Mouse (Mus musculus) spleen, embryonic (tissue): ENCODE measurements at regions not wholly inside any gene's neighbourhood (a gene's known extent, or its start where the extent isn't known, plus 50 kb on each side); places are given as distances from the start of the nearest gene placed in this dataset.

Experiments
- CTCF ChIA-PET: fragments of 350-600 bp; sonication (Branson Sonifier 250); formaldehyde crosslinking; loops from one replicate; lab custom pipeline; 2022; lab: Charles Lee

DNA sequence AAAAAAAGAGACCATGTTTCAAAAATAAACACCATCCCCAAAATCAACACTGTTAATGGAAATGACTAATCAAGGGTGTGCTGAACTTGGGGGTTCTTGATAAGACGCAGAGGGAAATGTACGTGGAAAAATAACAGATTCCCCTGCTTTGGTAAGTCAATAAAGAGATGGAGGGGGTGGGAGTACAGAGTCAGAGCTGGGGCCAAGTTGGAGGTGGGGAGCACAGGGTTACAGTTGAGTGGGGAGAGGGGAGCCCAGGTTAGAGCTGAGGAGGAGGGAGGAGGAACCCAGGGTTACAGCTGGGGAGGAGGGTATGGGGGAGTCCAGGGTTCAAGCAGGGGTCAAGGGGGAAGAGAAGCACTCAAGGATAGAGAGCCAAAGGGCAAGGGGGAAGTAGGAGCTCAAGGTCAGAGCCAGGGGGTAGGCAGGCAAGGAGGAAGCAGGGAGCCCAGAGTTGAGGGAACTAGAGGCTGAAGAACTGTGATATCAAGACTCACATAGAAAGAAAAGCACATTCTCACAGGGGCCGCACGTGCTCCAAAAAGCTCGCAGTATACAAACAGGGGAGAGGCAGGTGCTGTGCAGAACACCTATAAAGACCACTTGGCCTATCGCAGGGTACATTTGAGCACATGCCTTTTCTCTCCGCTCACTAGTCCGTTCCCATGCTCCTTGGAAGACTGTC lies 246.4 kb downstream of the Sox9 start:
- CTCF ChIA-PET, result no interaction called here

DNA sequence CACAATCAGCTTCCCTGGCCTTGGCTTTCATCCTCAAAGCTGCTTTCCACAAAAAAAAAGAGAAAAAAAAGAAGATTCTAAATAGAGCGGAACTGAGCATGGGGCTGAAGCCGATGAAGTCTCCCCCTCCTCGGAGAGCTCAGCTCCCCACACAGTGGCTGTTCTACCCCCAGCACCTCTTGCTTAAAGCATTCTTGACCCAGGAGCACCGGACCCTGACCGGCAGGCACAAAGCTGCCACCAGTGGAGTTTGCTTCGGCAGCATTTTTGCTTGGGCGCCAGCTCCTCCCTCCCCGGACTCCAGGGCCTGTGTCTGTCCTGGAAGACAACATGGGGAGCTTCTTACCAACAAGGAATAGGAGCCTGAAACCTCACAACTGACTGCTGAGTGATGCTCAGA lies 249.4 kb downstream of the Sox9 start:
- CTCF ChIA-PET, result interaction anchor here (0.7 kb wide), 1 partner anchor 30 kb away, joined by 6 read pairs; no protein-coding TSS in a partner anchor

- CTCF ChIA-PET, result no interaction called here
These were observed 250.6 kb downstream of the Sox9 start for GRCm38 (mm10) chr11:113032487-113033228.

- CTCF ChIA-PET, result interaction anchor here (0.7 kb wide), 1 partner anchor 62 kb away, joined by 3 read pairs; no protein-coding TSS in a partner anchor
These were observed 252.9 kb downstream of the Sox9 start for GRCm38 (mm10) chr11:113034911-113035310.

- CTCF ChIA-PET, result no interaction called here
These were observed 255.7 kb downstream of the Sox9 start for GRCm38 (mm10) chr11:113037736-113038135.

DNA sequence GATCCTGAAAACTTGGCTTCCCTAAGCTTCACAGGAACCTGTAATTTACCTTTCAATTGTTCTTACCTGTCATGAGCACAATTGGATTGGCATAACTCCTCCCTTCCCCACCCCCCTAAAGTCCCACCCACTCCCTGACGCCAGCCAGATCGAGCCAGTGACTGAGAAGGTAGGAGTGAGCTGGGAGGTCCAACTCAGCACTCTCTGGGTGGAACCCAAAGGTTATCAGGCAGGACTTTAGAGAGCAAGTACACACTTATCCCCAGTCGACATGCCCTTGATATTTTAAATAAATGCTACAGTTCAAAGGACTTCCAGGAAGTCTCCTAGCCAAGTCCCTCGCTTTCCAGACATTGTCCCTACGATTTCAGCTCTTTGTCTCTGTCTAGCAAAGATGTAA lies 260.7 kb downstream of the Sox9 start:
- CTCF ChIA-PET, result no interaction called here

GRCm38 (mm10) chr11:113046200-113047051 lies 264.4 kb downstream of the Sox9 start:
- CTCF ChIA-PET, result no interaction called here

DNA sequence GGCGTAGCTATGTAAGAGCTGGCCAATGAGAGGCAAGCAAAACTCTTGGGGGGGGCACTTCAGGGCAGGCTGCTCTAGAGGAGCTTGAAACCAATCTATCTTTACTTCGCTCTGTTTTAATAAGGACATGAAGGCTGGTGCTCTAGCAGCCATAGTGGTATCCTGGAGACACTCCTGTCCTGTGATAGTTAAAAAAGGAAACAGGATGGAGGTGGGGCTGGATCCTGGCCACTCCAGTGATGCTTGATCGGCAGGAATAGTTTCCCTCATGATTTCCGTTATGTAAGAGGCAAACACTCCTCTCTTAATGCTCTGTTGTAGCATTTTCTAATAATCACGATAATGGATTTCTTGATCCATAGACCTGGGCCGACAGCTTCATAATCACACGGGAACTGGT lies 266.1 kb downstream of the Sox9 start:
- CTCF ChIA-PET, result no interaction called here

DNA sequence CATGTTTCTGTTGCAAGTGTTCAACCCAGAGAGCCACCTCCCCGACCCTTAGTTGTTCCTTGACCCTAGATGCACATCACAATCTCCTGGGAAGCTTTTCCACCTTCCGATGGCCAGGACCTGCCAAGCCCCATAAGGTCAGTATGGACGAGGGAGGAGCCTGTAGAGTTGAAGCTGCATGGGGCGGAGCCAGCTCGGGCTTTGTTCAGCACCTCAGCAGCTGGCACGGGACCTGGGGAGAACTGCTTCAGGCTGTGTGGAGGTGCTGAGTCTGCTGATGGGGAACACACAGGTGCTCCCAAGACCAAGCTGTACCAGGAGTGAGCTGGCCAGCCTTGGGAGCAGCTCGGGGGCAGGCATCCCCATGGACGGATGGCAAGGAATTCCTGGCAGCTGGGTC lies 267.6 kb downstream of the Sox9 start:
- CTCF ChIA-PET, result no interaction called here

- CTCF ChIA-PET, result no interaction called here
These were observed 270.5 kb downstream of the Sox9 start for GRCm38 (mm10) chr11:113052536-113052935.

DNA sequence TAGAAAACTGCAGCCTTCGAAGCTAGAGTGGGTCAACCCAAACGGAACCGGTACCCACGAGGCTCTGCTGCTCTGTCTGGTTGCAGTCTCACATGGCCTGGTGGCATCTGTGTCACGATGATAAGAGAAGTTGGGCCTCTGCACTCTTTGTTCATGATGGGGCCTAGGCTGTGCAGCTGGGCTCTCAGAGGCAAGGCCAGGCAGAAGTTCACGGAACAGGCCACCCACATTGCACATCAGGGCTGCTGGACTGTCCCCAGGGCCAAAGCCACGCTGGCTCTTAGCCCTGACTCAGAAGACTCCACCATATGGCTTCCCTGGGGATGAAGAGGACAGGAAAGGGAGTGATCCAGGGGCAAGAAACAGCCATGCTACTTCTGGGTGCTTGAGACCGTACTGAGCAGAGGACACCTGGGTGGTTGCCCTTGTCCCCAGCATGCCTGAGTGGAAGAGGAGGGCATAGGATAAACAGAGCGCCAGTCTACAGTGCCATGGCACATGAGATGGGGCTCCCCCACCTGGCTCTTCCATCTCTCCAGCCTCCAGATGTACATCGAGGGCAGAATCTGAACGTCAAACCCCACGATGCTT lies 274.1 kb downstream of the Sox9 start:
- CTCF ChIA-PET, result interaction anchor here (0.6 kb wide), 1 partner anchor 10 kb away, joined by 4 read pairs; no protein-coding TSS in a partner anchor

- CTCF ChIA-PET, result no interaction called here
These were observed 274.8 kb downstream of the Sox9 start for GRCm38 (mm10) chr11:113056824-113057223.

DNA sequence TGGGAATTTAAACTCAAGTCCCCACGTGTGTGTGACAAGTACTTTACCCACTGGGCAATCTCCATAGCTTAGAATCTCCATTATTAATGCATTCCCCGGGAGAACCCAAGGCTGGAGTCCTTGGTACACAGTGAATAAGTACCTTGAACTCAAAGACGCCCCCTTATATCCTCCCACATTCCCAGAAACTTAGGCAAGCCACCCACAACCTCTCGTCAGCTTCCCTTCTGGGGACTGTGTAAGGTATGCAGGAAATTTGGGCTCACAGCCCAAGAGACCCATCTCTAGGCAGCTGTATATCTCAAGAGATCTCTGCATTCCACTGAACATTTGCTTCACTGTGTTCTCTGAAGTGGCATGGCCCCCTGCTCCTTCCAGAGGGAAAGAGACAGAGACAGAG lies 288.3 kb downstream of the Sox9 start:
- CTCF ChIA-PET, result no interaction called here

DNA sequence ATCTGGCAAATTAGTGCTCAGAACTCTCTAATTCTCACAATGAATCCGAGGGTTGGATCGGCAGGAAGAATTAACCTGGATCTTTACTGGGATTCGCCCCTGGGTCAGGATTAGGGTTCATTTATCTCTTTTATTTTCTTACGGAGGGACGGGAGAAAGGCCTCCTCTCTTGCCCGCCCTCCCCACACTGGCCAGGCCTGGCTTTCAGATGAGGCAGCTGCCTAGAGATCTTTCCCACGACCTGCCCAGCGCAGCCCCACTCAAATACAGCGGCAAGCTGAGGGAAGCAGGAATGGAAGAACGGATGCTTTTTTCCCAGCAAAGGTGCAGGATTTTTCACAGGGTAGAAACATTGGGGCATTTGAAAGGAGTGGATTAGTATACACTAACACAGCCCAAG lies 289.9 kb downstream of the Sox9 start:
- CTCF ChIA-PET, result no interaction called here

DNA sequence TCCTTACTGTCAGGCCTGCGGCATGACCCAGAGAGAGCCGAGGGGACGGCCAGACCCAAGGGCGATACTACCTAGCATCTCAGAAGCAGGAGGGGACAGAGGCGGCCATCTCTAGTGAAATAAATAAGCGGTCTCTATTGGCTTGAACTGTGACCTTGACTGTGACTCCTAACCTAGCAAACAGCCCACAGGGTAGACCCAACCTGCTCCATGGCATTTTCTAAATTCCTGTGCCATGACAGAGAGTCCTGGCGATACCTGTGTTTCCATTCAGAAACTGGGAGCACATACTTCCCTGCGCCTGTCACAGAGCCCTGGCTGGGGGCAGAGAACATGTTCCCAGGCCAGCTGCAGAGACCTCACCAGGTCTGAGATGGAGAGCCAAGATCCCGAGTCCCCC lies 292.3 kb downstream of the Sox9 start:
- CTCF ChIA-PET, result no interaction called here

DNA sequence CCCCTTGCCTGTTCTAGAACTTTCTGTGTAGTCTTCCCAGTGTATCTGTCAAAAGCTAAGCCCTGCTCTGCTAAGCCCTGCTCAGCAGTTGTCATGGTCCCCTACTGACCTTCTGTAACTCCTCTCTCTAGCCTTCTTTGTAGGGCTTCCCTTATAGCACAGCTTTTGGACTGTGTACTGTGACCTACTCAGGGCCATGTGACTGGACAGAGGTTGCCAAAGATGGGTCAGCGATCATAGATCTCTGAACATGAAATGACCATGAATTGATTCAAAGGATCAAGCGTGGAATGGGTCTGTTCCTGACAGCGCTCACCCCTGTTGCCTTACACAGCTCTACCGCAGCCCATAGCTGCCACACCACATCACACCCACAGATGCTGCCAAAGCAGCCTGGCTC lies 294.3 kb downstream of the Sox9 start:
- CTCF ChIA-PET, result no interaction called here

GRCm38 (mm10) chr11:113080311-113080710 lies 298.3 kb downstream of the Sox9 start:
- CTCF ChIA-PET, result no interaction called here

- CTCF ChIA-PET, result no interaction called here
These were observed 302.4 kb downstream of the Sox9 start for GRCm38 (mm10) chr11:113084442-113084841.

DNA sequence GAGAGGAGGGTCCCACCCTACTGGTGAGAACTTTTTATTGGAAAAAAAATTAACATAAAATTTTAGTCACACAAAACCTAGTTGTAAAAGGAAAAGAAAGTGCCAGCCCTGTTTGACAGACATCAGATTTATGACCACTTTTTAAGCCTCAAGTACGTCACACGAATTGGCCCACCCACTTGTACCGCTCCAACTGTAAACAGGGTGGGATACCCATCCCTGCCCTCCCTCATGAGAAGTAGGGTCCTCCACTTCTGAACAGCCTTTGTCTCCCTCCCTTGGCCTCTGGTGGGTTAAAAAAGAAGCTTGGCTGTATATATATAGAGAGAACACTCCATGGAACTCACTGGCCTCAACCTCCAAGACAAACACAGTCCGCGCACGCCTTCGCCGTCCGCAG lies 303.5 kb downstream of the Sox9 start:
- CTCF ChIA-PET, result no interaction called here

DNA sequence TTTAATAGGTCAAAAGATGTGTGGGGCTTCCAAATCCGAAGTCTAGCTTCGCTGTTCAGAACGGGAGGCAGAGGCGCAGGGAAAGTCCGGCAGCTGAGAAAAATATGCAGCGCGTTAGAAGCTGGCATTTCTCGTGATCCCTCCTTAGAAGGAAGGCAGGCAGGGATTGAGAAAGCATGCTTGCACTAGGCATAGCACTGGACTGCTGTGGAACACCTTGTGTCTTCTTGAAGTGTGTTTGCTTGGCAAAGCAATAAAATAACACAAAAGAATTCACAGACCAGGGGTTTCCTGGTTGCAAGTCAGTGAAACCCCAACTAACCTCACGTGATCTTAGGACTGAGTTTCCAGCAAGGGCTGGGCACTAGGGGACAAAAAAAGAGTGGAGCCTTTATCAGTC lies 305.1 kb downstream of the Sox9 start:
- CTCF ChIA-PET, result no interaction called here

DNA sequence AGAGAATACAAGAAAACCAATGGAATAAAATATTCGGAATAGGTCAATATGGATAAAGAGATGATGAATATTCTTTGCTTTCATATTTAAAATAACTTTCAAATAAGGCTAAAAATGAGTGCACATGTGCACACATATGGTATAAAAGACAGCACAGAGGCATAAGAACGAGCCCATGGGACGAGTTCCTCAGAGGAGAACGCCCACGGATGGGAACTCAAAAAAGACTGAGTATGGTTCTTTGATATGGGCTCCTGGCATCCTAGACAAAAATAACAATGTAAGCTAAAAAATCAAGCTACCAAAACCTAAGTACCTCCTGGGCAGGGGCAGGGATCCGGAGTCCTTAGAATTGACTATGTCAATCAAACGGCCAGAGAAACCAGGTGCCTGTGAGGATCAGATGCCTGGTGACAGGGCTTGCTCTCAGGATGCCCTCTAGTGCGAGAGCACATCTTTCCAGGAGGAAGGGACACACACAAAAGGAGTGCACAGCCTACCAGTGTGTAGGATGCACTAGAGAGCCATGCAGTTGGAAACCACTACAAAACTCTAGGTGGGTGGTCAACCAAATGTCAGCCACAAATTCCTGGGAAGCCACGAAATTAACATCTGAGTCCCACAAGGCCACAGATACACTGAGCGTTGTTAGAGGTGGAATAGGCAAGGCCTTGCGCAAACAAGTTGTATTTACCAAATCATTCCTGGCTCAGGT lies 307.8 kb downstream of the Sox9 start:
- CTCF ChIA-PET, result no interaction called here
